Mouse (Mus musculus) neural tube, embryonic 15.5 days (tissue): Measurements from ENCODE around the gene Pla2g1b. TPM values are rescaled to one million over a fixed set of nuclear protein-coding genes. Genes with fewer than 3 reads are reported as not detected.
"Not testable (repeated sequence)": the region's sequence is repeated elsewhere in the genome, so short reads cannot be mapped to it uniquely, and the experiment has no call there.

Source experiments
- ATAC-seq: fragments of 200-750 bp; cut with Nextera tagmentation; 2 replicates; pipeline ENCODE4 v1.8.0; 2017; ENCODE audit warnings: mild to moderate bottlenecking, moderate TSS enrichment, moderate library complexity; ENCODE audit not compliant: low FRiP score
- H3K27ac ChIP-seq: fragments of 300-500 bp; sonication (generic); replicated peaks from 2 replicates; pipeline ENCODE4 v1.5.1; 2015; ENCODE audit warnings: mild to moderate bottlenecking, inconsistent platforms
- H3K27me3 ChIP-seq: fragments of 300-500 bp; sonication (generic); replicated peaks from 2 replicates; pipeline ENCODE4 v1.6.1; 2015; ENCODE audit warnings: inconsistent platforms
- H3K36me3 ChIP-seq: fragments of 300-500 bp; sonication (generic); 2 replicates; pipeline ENCODE4 v1.6.1; 2015; ENCODE audit warnings: inconsistent platforms
- H3K4me1 ChIP-seq: fragments of 300-500 bp; sonication (generic); 2 replicates; pipeline ENCODE4 v1.6.1; 2015; ENCODE audit warnings: inconsistent platforms
- H3K4me2 ChIP-seq: fragments of 300-500 bp; sonication (generic); 2 replicates; pipeline ENCODE4 v1.6.1; 2015; ENCODE audit warnings: inconsistent platforms, mild to moderate bottlenecking, moderate library complexity
- H3K4me3 ChIP-seq: fragments of 300-500 bp; sonication (generic); replicated peaks from 2 replicates; pipeline ENCODE4 v1.5.1; 2015; ENCODE audit warnings: mild to moderate bottlenecking, inconsistent platforms
- H3K9ac ChIP-seq: fragments of 300-500 bp; sonication (generic); replicated peaks from 2 replicates; pipeline ENCODE4 v1.6.1; 2015; ENCODE audit warnings: mild to moderate bottlenecking, inconsistent platforms
- H3K9me3 ChIP-seq: fragments of 300-500 bp; sonication (generic); replicated peaks from 2 replicates; pipeline ENCODE4 v1.6.1; 2016; ENCODE audit warnings: inconsistent platforms
- WGBS: fragments of 180-500 bp; shearing (Covaris S2); methylation state at CpG from one replicate; pipeline ENCODE4 v1.1.7; 2015; ENCODE audit warnings: mixed read lengths; 5-methylcytosine and 5-hydroxymethylcytosine counted together
- polyA plus RNA-seq: library from polyadenylated mRNA; unstranded; fragments of >200 nt; fragmentation: Nextera tagmentation; extraction: Ambion mirVana; gene quantifications from 2 replicates; pipeline ENCODE4 v1.2.1, GENCODE M21; 2015

Pla2g1b gene
- polyA plus RNA-seq, 1 experiment from 2014 or later: 0.81 TPM

- peak overlapping the region; percentile 4; the same call in 1 of the 2 replicates for H3K9ac ChIP-seq
- WGBS: 62% methylated on average over 15 of the region's 15 CpGs
- no peak for ATAC-seq
- 0 out of 2 replicates have a peak overlapping the region, but pooled peaks have one; percentile 0 for H3K4me3 ChIP-seq
- peaks cover 49% of the 10 kb centered on the region for H3K4me1 ChIP-seq
- no peaks in the 10 kb centered on the region for H3K27me3 ChIP-seq
- H3K27ac ChIP-seq: peak overlapping the region; percentile 49
- H3K36me3 ChIP-seq: no peaks in the 10 kb centered on the region
- no peaks in the 10 kb centered on the region for H3K9me3 ChIP-seq
- H3K4me2 ChIP-seq: peak overlapping the region; percentile 87
Observed at GRCm38 (mm10) chr5:115509790-115510689, 44.0 kb downstream of the Pla2g1b start.

DNA sequence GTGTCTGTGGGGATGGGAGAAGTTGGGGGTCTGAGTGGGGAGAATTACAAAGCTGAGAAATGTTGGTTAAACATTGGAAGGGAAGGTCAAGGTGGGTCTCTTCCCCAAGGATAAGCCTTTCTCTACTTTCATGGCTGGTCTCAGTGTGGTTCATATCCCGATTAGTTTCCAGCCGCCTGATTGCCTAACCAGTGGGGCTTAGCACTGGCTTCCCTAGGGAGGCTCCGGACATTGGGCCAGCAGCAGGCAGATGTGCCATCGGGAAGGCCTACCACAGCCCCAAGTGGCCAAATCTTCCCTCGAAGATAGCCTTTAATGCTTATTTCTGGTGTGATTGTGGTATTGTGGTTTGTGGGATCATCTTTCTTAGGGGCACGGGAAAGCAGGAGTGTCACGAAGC lies 46.3 kb downstream of the Pla2g1b start:
- Histone ChIP-seq H3K9me3 (no peaks in the 10 kb centered on the region), H3K27me3 (no peaks in the 10 kb centered on the region), H3K9ac (no peak overlapping the region), H3K4me3 (no peak overlapping the region), H3K4me2 (no peak overlapping the region), H3K4me1 (peaks cover 50% of the 10 kb centered on the region), H3K27ac (no peak overlapping the region), H3K36me3 (no peaks in the 10 kb centered on the region)
- 86% methylated on average over 7 of the region's 7 CpGs for WGBS
- no peak for ATAC-seq

DNA sequence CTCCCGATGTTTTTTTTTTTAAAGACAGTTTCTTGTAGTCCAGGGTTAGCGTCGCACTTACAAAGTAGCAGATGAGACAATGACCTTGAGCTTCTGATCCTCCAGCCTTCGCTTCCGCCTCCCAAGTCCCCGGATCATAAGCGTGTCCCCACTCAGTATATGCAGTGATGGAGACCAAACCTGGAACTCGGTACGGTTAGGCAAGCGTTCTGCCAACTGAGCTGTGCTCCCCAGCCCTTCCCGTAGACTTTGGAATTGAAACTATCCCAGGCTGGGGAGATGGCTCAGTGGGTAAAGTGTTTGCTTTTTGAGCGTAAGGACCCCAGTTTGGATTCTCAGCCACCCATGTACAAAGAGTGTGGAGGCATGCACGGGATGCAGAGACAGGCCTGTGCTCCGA lies 47.2 kb downstream of the Pla2g1b start:
- ATAC-seq: no peak
- H3K36me3 ChIP-seq: no peaks in the 10 kb centered on the region
- H3K27ac ChIP-seq: no peak overlapping the region
- no peak overlapping the region for H3K4me3 ChIP-seq
- H3K4me1 ChIP-seq: peaks cover 42% of the 10 kb centered on the region
- no peaks in the 10 kb centered on the region for H3K9me3 ChIP-seq
- no peak overlapping the region for H3K9ac ChIP-seq
- 99% methylated on average over 14 of the region's 14 CpGs for whole genome bisulfite sequencing
- no peaks in the 10 kb centered on the region for H3K27me3 ChIP-seq
- H3K4me2 ChIP-seq: no peak overlapping the region

DNA sequence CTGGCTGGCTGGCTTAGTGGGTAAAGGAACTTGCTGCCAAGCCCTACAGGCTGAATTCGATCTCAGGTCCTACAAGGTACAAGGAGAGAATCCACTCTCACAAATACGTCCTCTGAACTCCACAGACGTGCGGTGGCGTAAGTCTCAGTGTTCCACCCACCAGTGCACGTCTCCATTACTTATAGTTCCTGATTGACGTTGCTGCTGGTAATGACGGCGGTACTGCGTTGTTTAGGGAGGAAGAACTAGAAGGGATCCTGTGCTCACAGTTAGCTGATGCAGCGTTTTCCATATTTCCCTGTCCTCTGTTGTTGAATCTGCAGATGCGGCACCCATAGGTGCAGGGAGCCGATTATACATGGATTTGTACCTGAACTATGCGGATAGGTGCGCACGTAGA lies 47.7 kb downstream of the Pla2g1b start:
- Histone ChIP-seq H3K27me3 (no peaks in the 10 kb centered on the region), H3K4me3 (no peak overlapping the region), H3K4me1 (peaks cover 37% of the 10 kb centered on the region), H3K27ac (no peak overlapping the region), H3K9ac (no peak overlapping the region), H3K36me3 (no peaks in the 10 kb centered on the region), H3K4me2 (no peak overlapping the region), H3K9me3 (no peaks in the 10 kb centered on the region)
- no peak for ATAC-seq
- 92% methylated on average over 16 of the region's 16 CpGs for WGBS

DNA sequence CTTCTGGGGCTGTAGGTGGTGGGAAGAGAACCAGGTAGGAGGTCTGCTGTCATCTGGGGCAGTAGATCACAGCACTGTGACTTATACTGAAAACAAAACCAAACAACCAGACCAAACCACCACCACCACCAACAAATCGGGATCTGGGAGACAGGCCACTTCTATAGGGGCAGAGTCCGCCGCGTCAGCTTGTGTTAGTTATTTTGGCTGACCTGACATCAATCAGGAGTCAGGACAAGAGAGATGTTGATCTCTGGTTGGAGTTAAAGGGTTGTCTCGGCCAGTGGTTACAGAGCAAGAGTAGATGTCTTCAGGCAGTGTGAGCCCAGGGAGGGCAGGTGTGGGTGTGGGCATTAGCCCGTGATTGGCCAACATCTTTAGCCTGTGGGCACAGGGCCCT lies 48.3 kb downstream of the Pla2g1b start:
- no peak for ATAC-seq
- H3K27ac ChIP-seq: peak overlapping the region; percentile 65; the same call in 1 of the 2 replicates
- no peaks in the 10 kb centered on the region for H3K9me3 ChIP-seq
- no peak overlapping the region for H3K9ac ChIP-seq
- no peaks in the 10 kb centered on the region for H3K27me3 ChIP-seq
- no peak overlapping the region for H3K4me3 ChIP-seq
- WGBS: 82% methylated on average over 6 of the region's 6 CpGs
- H3K4me2 ChIP-seq: no peak overlapping the region
- peaks cover 31% of the 10 kb centered on the region for H3K4me1 ChIP-seq
- no peaks in the 10 kb centered on the region for H3K36me3 ChIP-seq

DNA sequence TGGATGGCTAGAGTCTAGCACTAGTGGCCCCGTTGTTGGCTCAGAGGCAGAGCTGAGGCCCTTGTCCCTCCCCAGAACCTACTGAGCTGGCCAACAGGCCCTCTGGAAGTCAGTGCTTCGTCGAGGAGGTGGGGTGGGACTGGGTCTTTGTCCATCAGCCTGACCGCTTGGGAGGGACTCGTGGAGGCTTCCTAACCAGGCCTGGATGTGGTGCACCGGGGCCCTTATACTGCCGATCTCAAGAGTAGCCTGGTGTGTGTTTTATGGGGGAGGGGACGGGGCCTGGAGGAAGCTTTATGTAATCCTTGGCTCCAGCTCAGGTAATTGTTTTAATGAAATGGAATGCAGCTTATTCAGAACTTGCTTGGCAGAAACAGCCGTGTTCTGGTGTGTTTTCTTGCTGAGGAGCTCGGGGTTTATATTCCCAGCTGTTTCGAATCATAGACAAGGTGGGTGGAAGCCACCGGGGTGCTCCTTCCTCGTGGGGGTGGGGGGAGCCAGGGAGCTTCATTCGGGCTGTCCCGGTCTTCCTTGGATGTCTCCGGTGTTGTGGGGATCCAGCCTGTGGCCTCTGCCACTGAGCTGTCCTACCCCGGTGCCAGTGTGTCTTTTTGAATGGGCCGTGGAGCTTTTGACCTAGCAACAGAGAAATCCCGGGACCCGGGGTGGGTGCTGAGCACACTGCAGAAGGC lies 49.0 kb downstream of the Pla2g1b start:
- H3K4me1 ChIP-seq: peaks cover 24% of the 10 kb centered on the region
- no peak overlapping the region for H3K4me3 ChIP-seq
- peak overlapping the region; percentile 6; the same call in 1 of the 2 replicates for H3K4me2 ChIP-seq
- 67% methylated on average over 20 of the region's 20 CpGs for WGBS
- H3K9ac ChIP-seq: no peak overlapping the region
- no peak for ATAC-seq
- H3K9me3 ChIP-seq: no peaks in the 10 kb centered on the region
- H3K27ac ChIP-seq: peak overlapping the region; percentile 65
- H3K27me3 ChIP-seq: no peaks in the 10 kb centered on the region
- no peaks in the 10 kb centered on the region for H3K36me3 ChIP-seq

GRCm38 (mm10) chr5:115516081-115516907 lies 50.2 kb downstream of the Pla2g1b start:
- Histone ChIP-seq H3K4me3 (no peak overlapping the region), H3K27ac (no peak overlapping the region; the same call in 1 of the 2 replicates), H3K9me3 (no peaks in the 10 kb centered on the region), H3K27me3 (no peaks in the 10 kb centered on the region), H3K9ac (no peak overlapping the region), H3K4me1 (peaks cover 20% of the 10 kb centered on the region), H3K4me2 (no peak overlapping the region), H3K36me3 (no peaks in the 10 kb centered on the region)
- 73% methylated on average over 32 of the region's 32 CpGs for WGBS
- no peak for ATAC-seq

DNA sequence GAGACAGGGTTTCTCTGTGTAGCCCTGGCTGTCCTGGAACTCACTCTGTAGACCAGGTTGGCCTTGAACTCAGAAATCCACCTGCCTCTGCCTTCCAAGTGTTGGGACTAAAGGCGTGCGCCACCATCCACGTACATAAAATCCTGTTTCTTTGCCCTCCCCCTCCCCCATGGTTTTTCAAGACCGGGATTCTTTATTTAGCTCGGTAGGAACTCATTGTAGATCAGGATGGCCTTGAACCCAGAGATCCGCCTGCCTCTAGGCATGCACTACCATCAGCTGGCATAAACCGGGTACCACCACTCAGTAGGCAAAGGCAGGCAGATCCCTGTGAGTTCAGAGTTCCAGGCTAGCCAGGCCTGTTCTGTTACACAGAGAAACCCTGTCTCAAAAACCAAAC lies 50.8 kb downstream of the Pla2g1b start:
- H3K9me3 ChIP-seq: no peaks in the 10 kb centered on the region
- peaks cover 18% of the 10 kb centered on the region for H3K4me1 ChIP-seq
- no peak overlapping the region for H3K27ac ChIP-seq
- no peak overlapping the region for H3K4me2 ChIP-seq
- H3K27me3 ChIP-seq: no peaks in the 10 kb centered on the region
- WGBS: 88% methylated on average over 7 of the region's 7 CpGs
- no peaks in the 10 kb centered on the region for H3K36me3 ChIP-seq
- H3K9ac ChIP-seq: no peak overlapping the region
- no peak overlapping the region for H3K4me3 ChIP-seq
- no peak for ATAC-seq

- no peak overlapping the region for H3K9ac ChIP-seq
- H3K27ac ChIP-seq: no peak overlapping the region
- H3K9me3 ChIP-seq: no peaks in the 10 kb centered on the region
- 94% methylated on average over 9 of the region's 9 CpGs for WGBS
- no peak overlapping the region for H3K4me3 ChIP-seq
- no peaks in the 10 kb centered on the region for H3K36me3 ChIP-seq
- H3K27me3 ChIP-seq: no peaks in the 10 kb centered on the region
- ATAC-seq: no peak
- H3K4me2 ChIP-seq: no peak overlapping the region
- H3K4me1 ChIP-seq: peaks cover 16% of the 10 kb centered on the region
Observed at GRCm38 (mm10) chr5:115517501-115517900, 51.4 kb downstream of the Pla2g1b start.

DNA sequence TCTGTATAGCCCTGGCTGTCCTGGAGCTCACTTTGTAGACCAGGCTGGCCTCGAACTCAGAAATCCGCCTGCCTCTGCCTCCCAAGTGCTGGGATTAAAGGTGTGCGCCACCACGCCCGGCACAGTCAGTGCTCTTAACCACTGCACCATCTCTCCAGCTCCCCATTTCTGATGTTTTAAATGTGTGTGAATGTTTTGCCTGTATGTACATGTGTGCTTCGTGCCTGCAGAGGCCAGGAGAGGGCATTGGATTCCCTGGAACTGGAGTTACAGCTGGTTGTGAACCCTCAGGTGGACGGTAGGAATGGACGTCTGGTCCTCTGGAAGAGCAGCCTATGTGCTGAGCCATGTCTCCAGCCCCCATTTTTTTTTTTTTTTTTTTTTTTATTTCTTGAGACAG lies 52.2 kb downstream of the Pla2g1b start:
- not testable (repeated sequence) for H3K4me2 ChIP-seq, H3K4me3 ChIP-seq, H3K9ac ChIP-seq, H3K27ac ChIP-seq, ATAC-seq, H3K27me3 ChIP-seq, H3K9me3 ChIP-seq, H3K36me3 ChIP-seq
- 97% methylated on average over 8 of the region's 8 CpGs for WGBS
- peaks cover 23% of the 10 kb centered on the region for H3K4me1 ChIP-seq

- H3K4me1 ChIP-seq: peaks cover 28% of the 10 kb centered on the region
- no peak overlapping the region for H3K4me2 ChIP-seq
- 76% methylated on average over 21 of the region's 21 CpGs for WGBS
- no peaks in the 10 kb centered on the region for H3K36me3 ChIP-seq
- H3K27ac ChIP-seq: peak overlapping the region; percentile 51; the same call in 1 of the 2 replicates
- H3K9ac ChIP-seq: no peak overlapping the region
- no peaks in the 10 kb centered on the region for H3K9me3 ChIP-seq
- H3K27me3 ChIP-seq: no peaks in the 10 kb centered on the region
- H3K4me3 ChIP-seq: no peak overlapping the region
- no peak for ATAC-seq
Observed at GRCm38 (mm10) chr5:115520325-115520869, 54.3 kb downstream of the Pla2g1b start.
